Mouse (Mus musculus) fat pad, adult 2 months (tissue): ENCODE results near the gene Tnp1.

Experiments used
- DNase-seq: peaks from one replicate; pipeline ENCODE4 v3.0.0-alpha.2; 2011; ENCODE audit warnings: low read depth, low spot score; ENCODE audit errors: extremely low read depth

Tnp1 gene

DNA sequence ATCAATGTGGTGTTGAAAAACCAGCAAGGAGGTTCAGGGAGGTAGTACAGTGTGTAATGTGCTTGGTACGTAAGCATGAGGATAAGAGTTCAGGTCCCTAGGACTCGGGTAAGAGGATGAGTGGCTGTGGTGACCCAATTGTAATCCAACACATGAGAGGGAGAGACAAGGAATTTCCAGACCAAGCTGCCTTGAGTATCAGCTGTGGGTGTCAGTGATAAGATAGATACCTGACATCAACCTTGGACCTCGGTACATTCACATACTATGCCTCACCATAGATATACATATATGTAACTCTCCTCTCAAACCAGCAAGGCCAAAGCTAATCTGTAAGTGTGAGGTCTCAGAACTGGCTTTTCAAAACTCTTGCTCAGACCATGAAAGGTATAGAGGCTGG is 10.4 kb upstream of the Tnp1 start:
- DNase-seq = no peak

- DNase-seq = no peak
Measured at GRCm38 (mm10) chr1:73006847-73007246, 8.9 kb downstream of the Tnp1 start.

- DNase-seq = no peak
Measured at GRCm38 (mm10) chr1:73004890-73005289, 10.8 kb downstream of the Tnp1 start.

- no peak for DNase-seq
Measured at GRCm38 (mm10) chr1:73002637-73003036, 13.1 kb downstream of the Tnp1 start.

DNA sequence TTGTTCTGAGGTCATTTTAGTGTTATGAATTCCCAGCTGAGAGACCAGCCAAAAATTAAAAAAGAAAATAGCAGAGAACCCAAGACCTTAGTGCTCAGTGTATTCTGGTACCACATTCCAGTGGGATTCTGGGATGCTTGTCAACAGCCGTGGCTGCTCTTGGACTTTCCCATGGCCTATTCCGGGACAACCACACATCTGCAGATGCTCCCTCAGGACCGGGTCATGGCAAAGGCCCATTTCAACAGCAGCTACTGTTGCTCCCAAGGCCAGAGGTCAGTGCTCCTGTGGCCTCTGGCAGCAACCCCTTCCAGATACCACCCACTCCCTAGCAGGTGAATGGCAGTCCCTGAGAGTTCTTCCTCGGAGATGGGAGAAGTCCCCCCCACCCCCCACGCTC is 13.7 kb downstream of the Tnp1 start:
- no peak for DNase-seq

DNA sequence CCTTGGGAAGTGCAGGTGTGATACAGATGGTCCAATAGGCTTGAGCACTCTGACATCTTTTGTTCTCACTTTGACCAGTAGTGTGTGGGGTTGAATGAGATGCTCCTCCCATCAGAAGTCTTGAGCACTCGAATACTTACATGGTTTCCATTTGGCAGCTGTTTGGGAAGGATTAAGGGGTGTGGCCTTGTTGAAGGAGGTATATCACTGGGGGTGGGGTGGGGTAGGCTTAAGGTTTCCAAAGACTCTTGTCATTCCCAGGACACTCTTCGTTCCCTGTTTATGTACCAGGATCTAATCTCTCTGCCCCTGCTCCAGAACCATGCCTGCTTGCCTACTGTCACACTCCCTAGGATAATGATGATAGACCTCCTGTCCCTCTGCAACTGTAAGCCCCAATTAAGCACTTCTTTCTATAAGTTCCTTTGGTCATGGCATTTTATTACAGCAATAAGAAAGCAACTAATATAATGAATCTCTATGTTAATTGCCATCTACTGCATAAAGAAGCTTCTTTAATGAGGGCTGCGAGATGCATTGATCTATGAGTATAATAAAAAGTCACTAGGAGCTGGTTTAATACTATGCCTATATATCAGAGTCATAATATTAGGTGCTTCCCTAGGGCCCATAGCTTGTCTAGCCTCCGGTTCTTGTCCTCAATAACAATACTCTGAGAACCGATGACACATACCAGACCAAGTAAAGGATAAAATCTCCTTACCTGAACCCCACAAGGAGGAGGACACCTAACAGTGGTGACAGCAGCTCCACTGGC is 20.8 kb downstream of the Tnp1 start:
- DNase-seq = no peak

DNA sequence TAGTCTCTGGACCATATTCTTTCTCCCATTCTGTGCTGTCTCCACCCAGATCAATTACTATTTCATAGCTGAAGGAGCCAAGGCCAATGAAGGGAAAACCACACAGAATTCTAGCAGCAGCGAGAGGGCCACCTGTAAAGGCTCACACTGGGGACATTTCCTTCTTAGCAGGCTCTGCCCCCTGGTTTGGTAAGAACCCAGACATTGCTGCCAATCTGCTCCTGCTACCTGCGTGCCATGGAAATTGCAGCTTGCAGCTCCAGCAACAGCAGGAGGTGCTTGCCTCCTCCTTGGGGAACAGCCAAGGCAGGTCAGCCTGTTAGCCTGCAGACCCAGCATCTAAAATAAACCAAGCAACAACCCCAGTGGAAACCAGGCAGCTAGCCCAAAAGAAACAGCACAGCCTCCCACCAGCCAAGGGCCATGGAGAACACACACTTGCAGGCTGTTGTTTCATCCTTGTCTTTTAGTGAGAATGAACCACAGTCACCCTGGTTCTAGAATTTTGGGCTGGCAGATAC is 22.7 kb downstream of the Tnp1 start:
- no peak for DNase-seq

GRCm38 (mm10) chr1:72992209-72992608 is 23.5 kb downstream of the Tnp1 start:
- no peak for DNase-seq

DNA sequence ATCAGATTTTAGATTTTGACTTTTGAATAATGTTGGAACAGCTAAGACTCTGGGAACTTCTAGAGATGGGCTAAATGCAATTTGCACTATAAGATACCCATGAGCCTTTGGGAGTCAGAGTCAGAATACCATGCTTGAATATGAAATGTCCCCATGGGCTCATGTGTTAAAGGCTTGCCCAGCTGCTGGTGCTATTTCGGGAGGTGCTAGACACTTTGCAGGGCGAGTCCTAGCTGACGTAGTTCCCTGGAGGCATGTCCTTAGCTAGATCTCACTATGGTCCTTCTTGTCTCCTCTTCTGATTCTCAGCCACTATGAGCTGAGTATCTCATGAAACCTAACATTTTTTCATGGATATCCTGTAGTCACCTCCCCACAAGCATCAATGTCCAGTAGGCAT is 26.8 kb downstream of the Tnp1 start:
- DNase-seq = no peak

- DNase-seq = no peak
Measured at GRCm38 (mm10) chr1:72986715-72987114, 29.0 kb downstream of the Tnp1 start.

- DNase-seq = no peak
Measured at GRCm38 (mm10) chr1:72978956-72979355, 36.8 kb downstream of the Tnp1 start.

GRCm38 (mm10) chr1:72974226-72974625 is 41.5 kb downstream of the Tnp1 start:
- no peak for DNase-seq

- no peak for DNase-seq
Measured at GRCm38 (mm10) chr1:72970461-72970860, 45.2 kb downstream of the Tnp1 start.

DNA sequence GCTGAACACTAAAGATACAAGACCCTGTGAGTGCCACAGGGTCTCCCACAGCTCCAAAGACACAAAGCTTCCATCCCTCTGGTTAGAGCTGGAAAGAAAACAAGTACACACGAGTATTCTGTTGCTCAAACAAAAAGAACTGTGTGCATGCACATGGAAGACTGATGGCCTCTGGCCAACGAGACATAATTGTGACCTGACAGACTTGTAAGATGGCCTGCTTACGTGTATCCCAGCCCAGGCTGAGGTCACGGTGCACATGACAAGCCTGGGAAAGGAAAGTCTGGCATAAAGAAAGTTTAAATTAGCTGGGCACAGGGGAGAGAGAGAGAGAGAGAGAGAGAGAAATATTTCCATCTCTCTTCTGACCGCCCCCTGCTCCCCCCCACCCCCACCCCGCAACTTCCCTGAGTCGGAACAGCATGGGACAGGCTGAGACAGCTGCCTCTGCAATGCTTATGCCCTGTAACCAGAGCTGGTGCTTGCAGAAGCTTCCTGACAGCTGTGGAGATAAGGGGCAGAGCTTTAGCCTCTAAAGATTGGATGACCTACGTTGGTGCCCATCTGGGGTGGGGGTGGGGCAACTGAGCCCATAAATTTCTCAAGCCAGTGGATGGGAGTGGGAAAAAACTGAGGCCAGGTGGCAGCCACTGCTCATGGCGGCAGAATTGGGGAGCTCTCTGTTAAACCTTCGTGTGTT is 46.4 kb downstream of the Tnp1 start:
- DNase-seq = no peak

DNA sequence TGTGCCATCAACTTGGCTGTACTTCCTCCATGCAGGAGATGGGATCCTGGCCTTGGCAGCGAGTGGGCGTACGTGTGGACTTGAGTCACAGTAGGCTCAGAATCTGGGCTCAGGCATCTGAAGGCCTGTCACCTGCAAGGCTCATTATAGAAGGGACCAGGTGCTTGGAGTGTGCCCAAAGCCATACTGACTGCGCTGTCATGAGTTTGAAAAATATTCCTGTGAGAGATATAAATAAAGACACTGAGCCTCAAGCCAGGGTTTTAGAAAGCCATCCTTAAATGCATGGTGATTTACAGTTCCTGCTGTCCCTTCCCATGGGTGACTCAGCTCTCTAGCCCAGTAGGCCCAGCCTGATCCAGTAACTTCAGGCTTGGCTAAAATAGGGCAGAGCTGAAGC is 49.3 kb downstream of the Tnp1 start:
- DNase-seq = no peak
